Mouse (Mus musculus): ENCODE measurements around the gene Mindy4. TPM values are rescaled to one million over a fixed set of nuclear protein-coding genes. Genes with fewer than 3 reads are reported as not detected.

Gene Mindy4
- 11.9 and 16.8 TPM in 2 replicates for total RNA-seq (2014; rRNA removed)
- polyA plus RNA-seq (2015; fragmentation: Nextera tagmentation; extraction: Ambion mirVana), result 9.3 and 12.5 TPM in 2 replicates

GRCm38 (mm10) chr6:55202913-55203910 is at the start of gene Mindy4:
TSS of gene Mindy4 (plus strand) at chr6:55203383.
- peak; percentile 59 for TF ChIP-seq CTCF (IDR thresholded peaks at IDR 0.05; ENCODE audit: low read depth)
- Histone ChIP-seq H3K4me3 (ENCODE audit: low read depth, low read length) (peak within 1 kb of the TSS; percentile 58), H3K9ac (peak within 1 kb of the TSS; percentile 69), H3K9me3 (ENCODE audit: low read length) (no peaks in the 10 kb centered on the region), H3K27ac (ENCODE audit: low read depth, low read length) (peak within 1 kb of the TSS; percentile 92), H3K27me3 (ENCODE audit: insufficient read depth, low read length) (no peaks in the 10 kb centered on the region), H3K36me3 (ENCODE audit: insufficient read depth) (no peaks in the 10 kb centered on the region), H3K4me1 (ENCODE audit: insufficient read depth) (no peaks in the 10 kb centered on the region; the same call in 1 of the 2 replicates), H3K4me2 (ENCODE audit: low read depth) (peak within 1 kb of the TSS; percentile 68)
- ATAC-seq, result peak; percentile 97
- 3% methylated on average over 32 of the region's 33 CpGs for WGBS
- peak; percentile 96 for DNase-seq

- H3K4me1 ChIP-seq (ENCODE audit: insufficient read depth), result no peaks in the 10 kb centered on the region
- H3K36me3 ChIP-seq (ENCODE audit: insufficient read depth), result no peaks in the 10 kb centered on the region
- ATAC-seq, result no peak
- no peak overlapping the region for H3K27ac ChIP-seq (ENCODE audit: low read depth, low read length)
- H3K9me3 ChIP-seq (ENCODE audit: low read length), result no peaks in the 10 kb centered on the region
- no peak for TF ChIP-seq CTCF (IDR thresholded peaks at IDR 0.05; ENCODE audit: low read depth)
- H3K9ac ChIP-seq, result no peak overlapping the region
- H3K4me2 ChIP-seq (ENCODE audit: low read depth), result no peak overlapping the region
- DNase-seq, result no peak
- H3K27me3 ChIP-seq (ENCODE audit: insufficient read depth, low read length), result no peaks in the 10 kb centered on the region
- WGBS, result 67% methylated on average over 1 of the region's 1 CpGs
- H3K4me3 ChIP-seq (ENCODE audit: low read depth, low read length), result no peak overlapping the region
Observed at GRCm38 (mm10) chr6:55159256-55159655, 43.9 kb upstream of the Mindy4 start.

GRCm38 (mm10) chr6:55161311-55161761 is 41.8 kb upstream of the Mindy4 start:
- H3K27ac ChIP-seq (ENCODE audit: low read depth, low read length), result no peak overlapping the region
- H3K36me3 ChIP-seq (ENCODE audit: insufficient read depth), result no peaks in the 10 kb centered on the region
- DNase-seq, result peak; percentile 14
- no peaks in the 10 kb centered on the region for H3K9me3 ChIP-seq (ENCODE audit: low read length)
- WGBS, result 56% methylated on average over 5 of the region's 5 CpGs
- H3K4me2 ChIP-seq (ENCODE audit: low read depth), result no peak overlapping the region
- H3K9ac ChIP-seq, result no peak overlapping the region
- 0 out of 2 replicates have a peak, but pooled peaks have one; percentile 20 for ATAC-seq
- no peaks in the 10 kb centered on the region for H3K27me3 ChIP-seq (ENCODE audit: insufficient read depth, low read length)
- no peak for TF ChIP-seq CTCF (IDR thresholded peaks at IDR 0.05; ENCODE audit: low read depth)
- H3K4me1 ChIP-seq (ENCODE audit: insufficient read depth), result no peaks in the 10 kb centered on the region
- H3K4me3 ChIP-seq (ENCODE audit: low read depth, low read length), result no peak overlapping the region

DNA sequence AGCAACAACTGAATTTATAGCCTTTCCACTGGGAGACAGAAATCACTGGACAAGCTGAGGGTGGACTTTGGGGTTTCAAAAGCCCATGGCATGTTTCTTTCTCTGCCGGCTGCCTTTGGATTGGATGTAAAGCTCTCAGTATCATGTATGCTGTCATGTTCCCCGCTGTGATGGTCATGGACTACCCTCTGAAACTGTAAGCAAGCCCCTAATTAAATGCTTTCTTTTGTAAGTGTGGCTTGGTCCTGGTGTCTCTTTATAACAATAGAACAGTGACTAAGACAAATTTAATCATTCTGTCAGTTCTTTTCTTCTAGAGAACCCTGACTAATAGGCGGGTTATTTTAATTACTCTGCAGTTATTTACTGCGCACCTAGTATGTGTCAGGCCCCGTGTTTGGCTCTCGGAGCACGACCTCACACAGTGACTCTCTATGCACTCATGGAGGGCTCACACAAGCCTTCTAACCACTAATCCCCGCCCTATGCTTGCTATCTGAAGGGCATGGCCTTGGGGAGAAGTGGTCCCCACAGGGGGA is 40.1 kb upstream of the Mindy4 start:
- H3K27me3 ChIP-seq (ENCODE audit: insufficient read depth, low read length), result no peaks in the 10 kb centered on the region
- no peak overlapping the region for H3K4me2 ChIP-seq (ENCODE audit: low read depth)
- no peaks in the 10 kb centered on the region for H3K9me3 ChIP-seq (ENCODE audit: low read length)
- DNase-seq (no peak), ATAC-seq (no peak)
- H3K9ac ChIP-seq, result no peak overlapping the region
- no peaks in the 10 kb centered on the region for H3K36me3 ChIP-seq (ENCODE audit: insufficient read depth)
- WGBS, result 55% methylated on average over 8 of the region's 8 CpGs
- H3K4me1 ChIP-seq (ENCODE audit: insufficient read depth), result no peaks in the 10 kb centered on the region
- no peak overlapping the region for H3K27ac ChIP-seq (ENCODE audit: low read depth, low read length)
- TF ChIP-seq CTCF (IDR thresholded peaks at IDR 0.05; ENCODE audit: low read depth), result no peak
- no peak overlapping the region for H3K4me3 ChIP-seq (ENCODE audit: low read depth, low read length)

- 58% methylated on average over 7 of the region's 7 CpGs for WGBS
- peak; percentile 99 for TF ChIP-seq CTCF (IDR thresholded peaks at IDR 0.05; ENCODE audit: low read depth)
- H3K36me3 ChIP-seq (ENCODE audit: insufficient read depth), result no peaks in the 10 kb centered on the region
Observed at GRCm38 (mm10) chr6:55166777-55167463, 36.3 kb upstream of the Mindy4 start.

DNA sequence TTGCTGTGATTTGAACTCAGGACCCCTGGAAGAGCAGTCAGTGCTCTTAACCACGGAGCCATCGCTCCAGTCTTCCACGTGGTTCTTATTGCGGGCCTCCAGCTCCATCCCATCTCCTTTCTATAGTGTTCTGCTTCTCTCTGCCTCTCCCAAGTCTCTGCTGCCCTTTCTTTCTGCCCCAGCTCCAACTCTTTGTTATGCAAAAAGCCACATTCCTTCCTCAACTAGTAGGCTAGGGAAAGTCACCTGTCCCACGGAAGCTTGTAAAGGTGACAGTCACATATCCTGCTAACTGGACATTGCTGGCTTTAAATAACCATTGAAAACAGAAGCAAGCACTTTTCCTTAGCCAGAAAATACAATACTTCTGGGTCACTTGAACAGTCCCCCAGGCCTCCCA is 33.4 kb upstream of the Mindy4 start:
- Histone ChIP-seq H3K4me2 (ENCODE audit: low read depth) (no peak overlapping the region), H3K36me3 (ENCODE audit: insufficient read depth) (no peaks in the 10 kb centered on the region), H3K27me3 (ENCODE audit: insufficient read depth, low read length) (no peaks in the 10 kb centered on the region), H3K4me3 (ENCODE audit: low read depth, low read length) (no peak overlapping the region), H3K9ac (no peak overlapping the region), H3K27ac (ENCODE audit: low read depth, low read length) (no peak overlapping the region), H3K4me1 (ENCODE audit: insufficient read depth) (no peaks in the 10 kb centered on the region), H3K9me3 (ENCODE audit: low read length) (no peaks in the 10 kb centered on the region)
- DNase-seq, result no peak
- TF ChIP-seq CTCF (IDR thresholded peaks at IDR 0.05; ENCODE audit: low read depth), result no peak
- 59% methylated on average over 5 of the region's 5 CpGs for WGBS
- no peak for ATAC-seq

More at GRCm38 (mm10) chr6:55166777-55167463, 36.3 kb upstream of the Mindy4 start:
- no peak overlapping the region for H3K27ac ChIP-seq (ENCODE audit: low read depth, low read length)
- no peak overlapping the region for H3K4me2 ChIP-seq (ENCODE audit: low read depth)
- H3K27me3 ChIP-seq (ENCODE audit: insufficient read depth, low read length), result no peaks in the 10 kb centered on the region
- DNase-seq (peak; percentile 88), ATAC-seq (peak; percentile 79)
- no peak overlapping the region for H3K9ac ChIP-seq
- no peak overlapping the region for H3K4me3 ChIP-seq (ENCODE audit: low read depth, low read length)
- no peaks in the 10 kb centered on the region for H3K4me1 ChIP-seq (ENCODE audit: insufficient read depth)
- H3K9me3 ChIP-seq (ENCODE audit: low read length), result no peaks in the 10 kb centered on the region

Data from forebrain, postnatal 0 days (tissue).